Mouse (Mus musculus): ENCODE measurements around the gene Opcml.

GRCm38 (mm10) chr9:28149507-28149906 is 358.9 kb downstream of the Opcml start:
- TF ChIP-seq POLR2A (IDR thresholded peaks at IDR 0.05; ENCODE audit: low read depth, low read length) (no peak), CTCF (IDR thresholded peaks at IDR 0.05; ENCODE audit: extremely low read depth, insufficient read length, insufficient replicate concordance, low read depth, low read length) (no peak)

Measured in small intestine, adult 2 months (tissue).